Mouse (Mus musculus) lung, embryonic 16.5 days (tissue): ENCODE results near the gene 6430550D23Rik. TPM values are rescaled to one million over a fixed set of nuclear protein-coding genes. Genes with fewer than 3 reads are reported as not detected.

Experiments
- ATAC-seq: fragments of 200-750 bp; cut with Nextera tagmentation; 2 replicates; pipeline ENCODE4 v1.8.0; 2017; ENCODE audit warnings: low read depth, mild to moderate bottlenecking, moderate library complexity
- H3K27ac ChIP-seq: fragments of 300-500 bp; sonication (generic); 2 replicates; pipeline ENCODE4 v1.5.1; 2014; ENCODE audit warnings: mild to moderate bottlenecking, control low read depth, low read length
- H3K27me3 ChIP-seq: fragments of 300-500 bp; sonication (generic); 2 replicates; pipeline ENCODE4 v1.6.1; 2014; ENCODE audit warnings: low read depth, low read length, mixed read lengths; ENCODE audit not compliant: control insufficient read depth, insufficient read depth
- H3K36me3 ChIP-seq: fragments of 300-500 bp; sonication (generic); 2 replicates; pipeline ENCODE4 v1.6.1; 2014; ENCODE audit warnings: low read length; ENCODE audit not compliant: control insufficient read depth, insufficient read depth
- H3K4me1 ChIP-seq: fragments of 300-500 bp; sonication (generic); replicated peaks from 2 replicates; pipeline ENCODE4 v1.6.1; 2014; ENCODE audit warnings: low read length, mixed read lengths; ENCODE audit not compliant: control insufficient read depth, insufficient read depth
- H3K4me2 ChIP-seq: fragments of 300-500 bp; sonication (generic); 2 replicates; pipeline ENCODE4 v1.6.1; 2014; ENCODE audit warnings: low read depth, low read length, control low read depth
- H3K4me3 ChIP-seq: fragments of 300-500 bp; sonication (generic); 2 replicates; pipeline ENCODE4 v1.5.1; 2014; ENCODE audit warnings: mild to moderate bottlenecking, low read length, control low read depth
- H3K9ac ChIP-seq: fragments of 300-500 bp; sonication (generic); 2 replicates; pipeline ENCODE4 v1.6.1; 2014; ENCODE audit warnings: low read length, control low read depth
- H3K9me3 ChIP-seq: fragments of 300-500 bp; sonication (generic); 2 replicates; pipeline ENCODE4 v1.6.1; 2016; ENCODE audit warnings: low read length; ENCODE audit not compliant: control insufficient read depth
- WGBS: fragments of 180-500 bp; shearing (Covaris S2); extraction: QIAGEN DNeasy Blood & Tissue Kit; methylation state at CpG from one replicate; pipeline ENCODE4 v1.1.7; 2014; 5-methylcytosine and 5-hydroxymethylcytosine counted together
- polyA plus RNA-seq: library from polyadenylated mRNA; unstranded; fragments of >200 nt; fragmentation: Nextera tagmentation; extraction: Ambion mirVana; gene quantifications from 2 replicates; pipeline ENCODE4 v1.2.1, GENCODE M21; 2015

Gene 6430550D23Rik
- polyA plus RNA-seq, 1 experiment from 2014 or later = 1.5 TPM

- 42% methylated on average over 1 of the region's 1 CpGs for WGBS
- no peak for ATAC-seq
- H3K4me1 ChIP-seq = no peaks in the 10 kb centered on the region; the same call in 1 of the 2 replicates
- no peaks in the 10 kb centered on the region for H3K27me3 ChIP-seq
- no peaks in the 10 kb centered on the region for H3K9me3 ChIP-seq
- H3K36me3 ChIP-seq = peaks cover 33% of the 10 kb centered on the region
- no peak overlapping the region for H3K27ac ChIP-seq
- H3K9ac ChIP-seq = no peak overlapping the region
- H3K4me2 ChIP-seq = no peak overlapping the region
- no peak overlapping the region for H3K4me3 ChIP-seq
Observed at GRCm38 (mm10) chr2:155962991-155963390, 44.8 kb downstream of the 6430550D23Rik start.

- H3K27me3 ChIP-seq = no peaks in the 10 kb centered on the region
- no peak overlapping the region for H3K27ac ChIP-seq
- H3K9me3 ChIP-seq = no peaks in the 10 kb centered on the region
- H3K36me3 ChIP-seq = peaks cover 27% of the 10 kb centered on the region
- WGBS = 82% methylated on average over 10 of the region's 10 CpGs
- H3K4me2 ChIP-seq = no peak overlapping the region
- no peak for ATAC-seq
- H3K9ac ChIP-seq = no peak overlapping the region
- H3K4me1 ChIP-seq = peaks cover 4% of the 10 kb centered on the region
- no peak overlapping the region for H3K4me3 ChIP-seq
Observed at GRCm38 (mm10) chr2:155961862-155962261, 45.9 kb downstream of the 6430550D23Rik start.

GRCm38 (mm10) chr2:155959981-155960380 lies 47.8 kb downstream of the 6430550D23Rik start:
- peaks cover 16% of the 10 kb centered on the region for H3K36me3 ChIP-seq
- H3K4me3 ChIP-seq = no peak overlapping the region
- H3K27me3 ChIP-seq = no peaks in the 10 kb centered on the region
- H3K4me1 ChIP-seq = peaks cover 4% of the 10 kb centered on the region
- no peaks in the 10 kb centered on the region for H3K9me3 ChIP-seq
- no peak overlapping the region for H3K9ac ChIP-seq
- WGBS = 69% methylated on average over 5 of the region's 5 CpGs
- H3K27ac ChIP-seq = no peak overlapping the region
- no peak for ATAC-seq
- no peak overlapping the region for H3K4me2 ChIP-seq

- Histone ChIP-seq H3K9ac (peak within 1 kb of the TSS; percentile 98), H3K36me3 (no peaks in the 10 kb centered on the region), H3K27ac (peak within 1 kb of the TSS; percentile 75), H3K4me3 (peak within 1 kb of the TSS; percentile 81), H3K4me2 (peak within 1 kb of the TSS; percentile 77), H3K9me3 (no peaks in the 10 kb centered on the region), H3K27me3 (no peaks in the 10 kb centered on the region), H3K4me1 (peaks cover 4% of the 10 kb centered on the region)
- WGBS = under 1% methylated on average over 54 of the region's 59 CpGs
- peak; percentile 99 for ATAC-seq
Observed at GRCm38 (mm10) chr2:155956134-155957059, 51.4 kb downstream of the 6430550D23Rik start, which contains the start of gene Cep250. Gene Cep250, plus strand, starts transcription at chr2:155956458.

GRCm38 (mm10) chr2:155952006-155952405 lies 55.8 kb downstream of the 6430550D23Rik start:
- Histone ChIP-seq H3K4me3 (no peak overlapping the region), H3K27me3 (peaks cover 7% of the 10 kb centered on the region), H3K27ac (no peak overlapping the region), H3K36me3 (no peaks in the 10 kb centered on the region), H3K9me3 (no peaks in the 10 kb centered on the region), H3K4me2 (no peak overlapping the region), H3K4me1 (peaks cover 6% of the 10 kb centered on the region; the same call in 1 of the 2 replicates), H3K9ac (no peak overlapping the region)
- ATAC-seq = no peak

GRCm38 (mm10) chr2:155949362-155949761 lies 58.4 kb downstream of the 6430550D23Rik start:
- WGBS = 39% methylated on average over 6 of the region's 6 CpGs
- ATAC-seq = no peak
- Histone ChIP-seq H3K4me1 (peaks cover 8% of the 10 kb centered on the region), H3K36me3 (no peaks in the 10 kb centered on the region), H3K4me2 (no peak overlapping the region), H3K4me3 (no peak overlapping the region), H3K27me3 (peaks cover 7% of the 10 kb centered on the region), H3K27ac (no peak overlapping the region), H3K9me3 (no peaks in the 10 kb centered on the region), H3K9ac (no peak overlapping the region)

- Histone ChIP-seq H3K27ac (no peak overlapping the region), H3K4me3 (no peak overlapping the region), H3K9me3 (no peaks in the 10 kb centered on the region), H3K36me3 (no peaks in the 10 kb centered on the region), H3K4me2 (no peak overlapping the region), H3K27me3 (peaks cover 7% of the 10 kb centered on the region), H3K9ac (no peak overlapping the region), H3K4me1 (peaks cover 11% of the 10 kb centered on the region)
- no peak for ATAC-seq
- 25% methylated on average over 5 of the region's 5 CpGs for WGBS
Observed at GRCm38 (mm10) chr2:155947390-155948002, 60.3 kb downstream of the 6430550D23Rik start.

GRCm38 (mm10) chr2:155946499-155946898 lies 61.3 kb downstream of the 6430550D23Rik start:
- Histone ChIP-seq H3K9ac (no peak overlapping the region), H3K36me3 (no peaks in the 10 kb centered on the region), H3K9me3 (no peaks in the 10 kb centered on the region), H3K4me1 (peaks cover 16% of the 10 kb centered on the region), H3K4me3 (no peak overlapping the region), H3K27me3 (peaks cover 7% of the 10 kb centered on the region), H3K4me2 (no peak overlapping the region), H3K27ac (no peak overlapping the region)
- 33% methylated on average over 4 of the region's 4 CpGs for WGBS
- ATAC-seq = no peak

GRCm38 (mm10) chr2:155946069-155946468 lies 61.7 kb downstream of the 6430550D23Rik start:
- Histone ChIP-seq H3K4me1 (peaks cover 17% of the 10 kb centered on the region), H3K9ac (no peak overlapping the region), H3K36me3 (no peaks in the 10 kb centered on the region), H3K27me3 (peaks cover 7% of the 10 kb centered on the region), H3K27ac (no peak overlapping the region), H3K9me3 (no peaks in the 10 kb centered on the region), H3K4me3 (no peak overlapping the region), H3K4me2 (no peak overlapping the region)
- ATAC-seq = no peak
- WGBS = 3% methylated on average over 7 of the region's 7 CpGs
